Mouse (Mus musculus) retina, adult 2 months (tissue): ENCODE results near the gene Nbl1.

Experiments used
- DNase-seq: peaks from one replicate; pipeline ENCODE4 v3.0.0-alpha.2; 2012; ENCODE audit warnings: low read depth, low spot score

Nbl1 gene

GRCm38 (mm10) chr4:139064831-139065230 lies 28.0 kb downstream of the Nbl1 start:
- no peak for DNase-seq

DNA sequence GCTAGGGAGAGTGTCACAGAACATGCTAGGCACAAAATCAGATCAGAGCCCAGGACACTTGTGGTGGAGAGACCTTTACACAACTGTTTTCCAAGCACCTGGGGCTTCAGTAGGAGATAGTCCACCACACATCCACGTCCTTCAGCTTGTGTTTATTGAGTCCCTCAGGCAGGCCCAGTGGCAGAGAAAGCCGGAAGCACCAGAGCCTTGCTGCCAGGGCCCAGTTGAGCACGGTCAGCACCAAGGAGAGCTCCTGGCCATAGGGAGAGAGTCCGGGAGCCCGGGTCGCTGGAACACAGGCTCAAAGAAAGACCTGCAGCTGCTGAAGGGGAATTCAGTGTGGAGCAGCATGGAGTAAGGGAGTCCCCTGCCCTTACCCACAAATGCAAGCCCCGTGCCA lies 33.2 kb downstream of the Nbl1 start:
- no peak for DNase-seq

- no peak for DNase-seq
These were observed 34.8 kb downstream of the Nbl1 start for GRCm38 (mm10) chr4:139058029-139058428.

- no peak for DNase-seq
These were observed 35.5 kb downstream of the Nbl1 start for GRCm38 (mm10) chr4:139057291-139057690.

DNA sequence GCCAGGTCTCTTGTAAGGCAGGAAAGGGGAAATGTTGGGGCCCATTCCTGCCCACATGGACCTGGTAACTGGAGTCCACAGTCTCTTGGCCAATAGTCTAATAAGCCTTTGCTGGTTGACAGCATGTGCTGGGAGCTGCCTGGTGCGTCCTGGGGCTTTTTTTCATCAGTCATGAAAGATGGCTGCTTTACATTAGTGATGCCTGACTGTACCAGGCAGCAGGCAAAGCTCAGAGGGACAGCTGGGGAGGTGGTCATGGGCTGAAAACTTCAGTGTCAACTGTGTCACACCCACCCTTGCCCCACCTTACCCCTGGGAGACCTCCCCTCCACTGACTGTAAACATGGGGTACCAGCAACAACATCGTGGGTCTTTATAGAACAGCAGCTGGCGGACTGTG lies 37.0 kb downstream of the Nbl1 start:
- no peak for DNase-seq

DNA sequence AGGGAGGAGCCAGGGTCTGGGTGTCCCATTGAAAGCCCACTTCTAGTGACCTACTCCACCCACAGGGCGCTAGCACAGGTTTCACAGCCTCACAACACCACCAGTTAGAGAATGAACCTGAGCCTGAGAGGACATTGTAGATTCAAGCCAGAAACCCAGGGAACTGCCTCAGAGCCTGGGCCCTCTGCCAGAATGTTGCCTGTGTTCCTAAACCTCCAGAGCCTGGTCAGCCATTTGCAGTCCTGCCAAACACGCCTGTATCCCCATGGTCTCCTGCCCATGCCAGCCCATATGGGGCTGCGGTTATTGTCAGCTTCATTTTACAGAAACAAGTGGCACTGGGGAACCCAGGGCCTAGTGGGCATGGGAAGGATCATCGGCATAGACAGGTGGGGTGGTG lies 37.5 kb downstream of the Nbl1 start:
- DNase-seq: no peak

GRCm38 (mm10) chr4:139054300-139054923 lies 38.4 kb downstream of the Nbl1 start:
- no peak for DNase-seq

DNA sequence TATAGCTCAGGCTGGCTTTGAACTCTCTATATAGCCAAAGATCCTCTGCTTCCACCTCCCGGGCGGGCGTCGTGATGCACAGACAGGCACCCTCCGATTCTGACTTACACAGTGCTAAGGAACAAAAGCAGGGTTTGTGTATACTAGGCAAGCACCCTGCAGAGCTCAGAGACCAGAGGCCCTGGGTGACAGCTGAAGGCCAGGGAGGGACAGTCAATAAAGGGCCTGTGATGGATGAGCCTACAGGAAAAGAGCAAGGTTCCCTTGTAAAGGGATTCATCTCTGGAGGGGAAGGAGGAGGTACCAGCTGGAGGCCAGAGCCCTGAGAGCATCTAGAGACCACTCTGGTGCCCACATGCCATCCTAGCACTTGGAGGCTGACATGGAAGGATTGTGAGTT lies 39.4 kb downstream of the Nbl1 start:
- DNase-seq: no peak

DNA sequence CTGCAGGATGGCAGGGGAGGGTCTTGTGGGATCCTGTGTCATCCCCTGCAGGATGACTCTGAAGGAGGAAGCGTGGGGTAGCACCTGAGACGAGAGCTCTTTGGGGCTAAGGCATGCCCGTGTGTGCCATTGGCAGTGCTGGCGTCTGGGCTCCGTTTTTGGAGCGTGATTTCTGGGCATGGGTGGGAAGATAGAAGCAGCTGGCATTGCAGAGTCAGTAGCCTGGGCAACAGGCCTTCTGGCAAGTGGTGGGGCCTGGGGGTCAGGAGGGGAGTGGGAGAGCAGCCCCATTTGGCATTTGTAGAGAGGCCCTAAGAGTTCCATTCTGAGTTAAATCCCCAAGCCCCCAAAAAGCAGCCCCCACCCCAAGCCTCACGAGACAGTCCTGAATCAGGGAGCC lies 40.0 kb downstream of the Nbl1 start:
- DNase-seq: no peak

GRCm38 (mm10) chr4:139048518-139048917 lies 44.3 kb downstream of the Nbl1 start:
- DNase-seq: no peak

DNA sequence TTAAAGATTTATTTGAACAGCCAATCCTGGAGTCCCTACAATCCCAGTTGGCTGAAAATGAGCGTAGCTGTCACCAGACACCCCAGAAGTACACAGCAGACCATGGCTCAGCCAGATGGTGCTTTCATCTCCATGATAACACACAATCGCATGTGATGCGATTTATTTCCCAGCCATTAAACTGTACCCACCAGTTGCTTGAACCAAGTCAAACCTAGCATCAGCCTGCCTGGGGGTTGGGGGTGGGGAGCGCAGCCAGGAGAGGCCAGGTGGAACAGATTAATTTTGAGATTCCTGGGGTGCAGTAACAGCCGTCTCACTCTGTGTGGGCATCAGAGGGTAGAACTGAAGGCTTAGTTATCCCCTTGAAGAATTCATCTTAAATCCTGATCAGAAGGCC lies 46.4 kb downstream of the Nbl1 start:
- no peak for DNase-seq

GRCm38 (mm10) chr4:139044566-139044965 lies 48.2 kb downstream of the Nbl1 start:
- DNase-seq: no peak

GRCm38 (mm10) chr4:139043600-139043999 lies 49.2 kb downstream of the Nbl1 start:
- no peak for DNase-seq

DNA sequence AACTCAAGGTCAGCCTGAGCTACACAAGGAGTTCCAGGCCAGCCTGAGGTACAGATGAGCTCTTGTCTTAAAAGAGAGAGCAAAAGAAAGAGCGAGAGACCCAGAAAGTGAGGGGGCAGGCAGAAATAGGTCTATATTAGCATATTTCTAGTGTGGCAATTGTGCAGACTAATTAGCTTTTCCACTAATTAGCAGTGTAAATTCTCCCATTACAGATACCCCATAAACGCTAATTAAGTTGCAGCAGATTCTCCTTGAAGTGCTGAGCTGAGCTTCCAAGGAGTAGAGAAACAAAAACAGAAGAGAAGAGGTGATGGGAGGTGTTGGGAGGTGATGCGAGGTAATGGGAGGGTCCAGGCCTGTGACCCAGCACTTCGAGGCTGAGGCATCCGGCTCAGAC lies 50.2 kb downstream of the Nbl1 start:
- no peak for DNase-seq

GRCm38 (mm10) chr4:139040084-139040839 lies 52.5 kb downstream of the Nbl1 start:
- no peak for DNase-seq

DNA sequence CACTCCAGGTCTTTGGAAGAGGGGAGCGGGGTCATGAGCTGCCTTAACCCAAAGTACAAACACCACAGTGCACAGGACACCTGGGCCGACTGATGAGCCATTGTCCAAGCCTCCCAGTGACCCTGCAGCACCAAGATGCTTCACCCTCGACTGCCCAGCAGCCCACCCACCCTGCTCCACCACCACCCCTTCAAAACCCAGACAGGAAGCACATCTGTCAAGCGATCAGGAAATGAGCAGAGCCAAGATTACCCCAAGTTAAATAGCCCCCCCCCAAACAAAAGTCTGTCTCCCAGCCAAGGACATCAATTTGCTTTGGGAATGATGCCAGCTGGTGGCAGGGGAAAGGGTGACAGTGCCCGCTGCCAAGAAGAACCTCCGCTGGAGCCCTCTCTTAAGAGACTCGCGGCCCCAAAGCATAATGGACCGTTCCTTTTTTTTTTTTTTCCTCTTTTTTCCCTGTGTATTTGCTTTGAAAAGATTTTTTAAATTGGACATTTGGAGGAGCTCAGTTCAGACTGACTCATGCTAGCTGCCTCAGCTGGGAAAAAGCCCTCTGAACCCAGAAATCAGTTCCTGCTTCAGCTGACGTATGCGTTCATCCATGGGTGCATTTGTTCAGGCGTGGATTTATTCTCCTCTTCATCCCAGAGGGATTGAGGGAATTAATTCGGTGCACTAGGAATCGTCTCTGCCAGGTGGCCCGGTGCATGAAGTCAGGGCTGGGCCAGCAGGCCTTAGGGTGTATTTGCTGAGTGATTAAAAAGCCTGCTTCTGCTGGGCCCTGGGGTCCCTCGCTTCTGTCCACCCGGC lies 54.8 kb downstream of the Nbl1 start:
- no peak for DNase-seq

- no peak for DNase-seq
These were observed 57.0 kb downstream of the Nbl1 start for GRCm38 (mm10) chr4:139035799-139036198.

- no peak for DNase-seq
These were observed 57.9 kb downstream of the Nbl1 start for GRCm38 (mm10) chr4:139034942-139035341.

DNA sequence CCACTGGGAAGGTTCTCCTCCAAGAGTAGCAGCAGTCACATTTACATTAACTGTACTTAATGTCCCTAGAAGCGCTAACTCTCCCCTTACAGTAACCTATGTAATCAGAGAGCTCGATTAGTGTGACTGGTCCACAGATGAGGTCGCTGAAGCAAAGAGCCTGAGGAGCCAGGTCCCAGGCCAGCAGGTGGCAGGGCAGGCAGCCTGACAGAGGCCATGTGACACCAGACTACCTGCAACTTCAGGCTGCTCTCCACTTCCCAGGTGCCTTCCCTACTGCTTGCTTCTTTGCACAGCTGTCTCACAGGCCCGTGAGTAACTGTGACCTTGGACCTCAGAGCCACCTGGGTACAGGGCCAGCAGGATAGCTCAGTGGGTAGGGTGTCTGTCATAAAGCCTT lies 58.3 kb downstream of the Nbl1 start:
- DNase-seq: no peak

DNA sequence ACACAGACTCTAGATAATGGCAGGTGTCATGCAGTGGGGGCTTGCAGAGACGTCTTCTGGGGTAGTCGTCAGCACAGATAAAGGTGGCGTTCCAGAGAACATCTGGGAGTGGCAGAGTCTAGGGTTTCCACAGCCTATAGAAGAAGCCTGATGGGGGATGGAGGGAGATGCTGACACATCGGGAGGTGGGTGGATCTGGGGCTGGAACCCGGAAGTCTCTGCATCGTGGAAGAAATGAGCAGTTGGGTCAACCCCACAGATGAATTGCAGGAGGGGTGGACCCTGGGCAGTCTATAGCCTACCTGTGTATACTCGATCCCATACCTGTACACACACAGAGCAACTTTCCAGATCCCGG lies 58.8 kb downstream of the Nbl1 start:
- DNase-seq: no peak

DNA sequence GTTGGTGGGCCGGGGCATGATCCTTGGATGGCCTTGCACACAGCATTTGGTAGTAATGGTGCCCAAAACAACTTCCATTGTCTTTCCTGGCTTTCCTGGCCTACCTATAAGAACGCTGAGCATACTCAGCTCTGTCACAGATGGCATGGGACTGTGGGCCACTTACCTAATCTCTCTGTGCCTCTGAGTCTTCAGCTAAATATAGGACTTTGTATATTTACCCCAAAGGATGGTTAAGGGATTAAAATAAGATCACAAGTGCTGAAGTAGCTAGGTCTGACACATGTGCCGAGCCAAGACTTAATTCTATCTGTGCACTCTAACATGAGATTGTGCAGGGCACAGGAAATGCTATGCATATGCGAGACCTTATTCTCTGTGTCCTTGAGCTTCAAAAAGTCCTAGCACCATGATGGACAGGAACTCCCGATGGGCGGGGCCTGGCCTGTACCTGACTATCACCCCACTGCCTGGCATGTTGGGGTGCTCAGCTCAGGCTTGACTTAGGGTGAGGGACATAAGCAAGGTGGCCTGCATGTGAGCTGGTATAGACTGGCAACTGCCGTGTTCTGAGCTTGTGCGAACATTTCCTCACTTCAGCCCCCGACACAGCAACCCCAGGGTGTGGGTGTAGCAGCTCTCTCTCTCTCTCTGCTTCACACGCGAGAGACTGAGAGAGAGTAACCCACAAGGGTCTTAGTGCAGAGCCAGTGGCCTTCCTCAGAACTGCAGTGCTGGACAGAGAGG lies 59.4 kb downstream of the Nbl1 start:
- DNase-seq: no peak

DNA sequence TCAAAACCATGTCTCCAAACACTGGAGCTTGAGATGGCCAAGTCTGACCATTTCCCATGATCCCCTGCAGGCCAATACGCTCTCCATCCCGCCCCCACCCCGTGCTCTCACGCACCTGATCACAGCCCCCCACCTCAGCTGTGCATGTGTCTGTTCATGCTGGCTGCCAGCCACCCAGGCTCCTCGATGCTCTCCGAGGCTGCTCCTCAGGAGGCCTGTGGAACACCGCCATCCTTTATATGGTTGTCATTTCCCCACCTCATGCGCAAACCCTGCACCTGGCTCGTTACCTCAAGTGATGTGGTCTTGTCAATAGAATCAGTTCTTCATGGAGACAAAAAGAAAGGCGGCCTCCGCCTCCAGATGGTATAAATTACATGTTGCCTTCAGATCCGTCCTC lies 60.3 kb downstream of the Nbl1 start:
- no peak for DNase-seq
